Mouse (Mus musculus) right cerebral cortex, postnatal 36 days (tissue): ENCODE data around the gene Prmt9.

Experiments
- DNase-seq, 2 experiments: peaks; one replicate each; pipeline ENCODE4 v3.0.0; 2022; ENCODE audit warnings: low spot score in 2 of 2, mixed read lengths in 1 of 2

Gene Prmt9

DNA sequence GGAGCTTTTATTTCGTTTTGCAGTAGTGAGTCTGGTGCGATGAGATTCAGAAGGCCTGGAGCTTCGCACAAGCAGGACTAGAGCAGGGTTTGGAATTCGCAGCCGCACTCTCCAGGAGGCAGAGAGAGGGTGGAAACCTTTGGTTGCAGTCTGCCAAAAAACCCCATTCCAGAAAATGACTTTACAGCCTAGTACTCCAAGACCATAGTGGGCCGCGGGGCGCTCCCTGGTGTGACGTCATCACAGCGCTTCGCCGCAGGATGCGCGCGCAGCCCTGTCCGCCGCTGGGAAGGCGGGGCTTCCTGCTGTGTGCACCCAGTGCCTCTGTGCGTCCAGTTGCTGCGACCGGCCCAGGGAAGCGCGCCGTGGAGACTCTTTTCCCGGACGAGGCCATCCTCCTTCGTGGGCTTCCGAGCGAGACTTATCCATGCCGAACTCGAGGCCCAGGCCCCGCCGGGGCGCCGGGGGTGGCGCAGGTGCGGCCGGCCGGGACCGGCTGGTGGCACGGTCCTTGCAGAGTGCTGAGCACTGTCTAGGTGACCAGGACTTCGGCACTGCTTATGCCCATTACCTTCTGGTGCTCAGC, at the start of gene Prmt9:
Gene Prmt9 (plus strand): TSS at position 277 of the 586 bp plus-strand sequence.
- DNase-seq, result peak; percentile 87 to 88

- no peak for DNase-seq
Observed at GRCm38 (mm10) chr8:77500264-77500663, 48.9 kb upstream of the Prmt9 start.

GRCm38 (mm10) chr8:77501131-77501530, 48.1 kb upstream of the Prmt9 start:
- no peak for DNase-seq

- DNase-seq, result no peak
Observed at GRCm38 (mm10) chr8:77502547-77502946, 46.6 kb upstream of the Prmt9 start.

DNA sequence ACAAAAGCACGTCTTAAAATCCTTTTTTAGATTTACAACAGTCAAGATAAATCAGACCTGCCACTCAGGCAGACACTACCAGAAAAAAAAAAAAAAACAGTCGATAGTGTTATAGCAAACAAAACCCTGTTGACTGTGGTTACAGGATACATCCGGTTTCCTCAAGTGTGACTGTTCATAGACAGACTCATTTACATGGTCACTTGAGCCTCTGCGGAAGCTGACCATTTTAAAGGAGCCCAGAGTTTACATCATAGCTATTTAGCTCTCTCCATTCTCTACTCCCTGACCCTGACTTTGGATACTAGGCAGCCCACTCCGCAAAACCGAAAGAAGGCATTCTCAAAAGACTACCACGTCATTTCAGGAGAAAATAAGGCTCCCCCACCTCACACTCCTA, 42.7 kb upstream of the Prmt9 start:
- no peak for DNase-seq

GRCm38 (mm10) chr8:77507510-77508035, 41.6 kb upstream of the Prmt9 start:
- no peak for DNase-seq

GRCm38 (mm10) chr8:77509044-77509443, 40.2 kb upstream of the Prmt9 start:
- no peak for DNase-seq

- no peak for DNase-seq
Observed at GRCm38 (mm10) chr8:77510426-77510825, 38.8 kb upstream of the Prmt9 start.

GRCm38 (mm10) chr8:77511750-77512493, 37.3 kb upstream of the Prmt9 start:
- no peak for DNase-seq

GRCm38 (mm10) chr8:77515201-77515600, 34.0 kb upstream of the Prmt9 start:
- no peak for DNase-seq

DNA sequence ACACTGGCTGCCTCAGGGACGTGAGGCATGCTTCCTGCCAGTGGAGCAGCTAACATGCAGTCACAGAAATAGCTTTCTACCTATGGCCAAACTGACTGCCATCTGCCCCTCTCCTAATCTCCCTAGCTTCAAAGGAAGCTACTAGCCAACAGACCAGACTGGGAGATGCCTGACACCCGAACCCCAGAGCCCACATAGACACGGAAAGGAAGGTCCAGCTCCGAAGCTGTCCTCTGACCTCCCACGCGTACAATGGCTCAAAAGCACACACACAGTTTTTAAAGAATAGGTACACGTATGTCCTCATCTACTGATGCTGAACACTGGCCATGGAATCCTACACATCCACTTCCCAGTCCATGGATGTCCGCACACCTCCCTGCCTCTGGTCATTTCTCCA, 33.4 kb upstream of the Prmt9 start:
- DNase-seq, result no peak

- no peak for DNase-seq
Observed at GRCm38 (mm10) chr8:77516845-77517244, 32.4 kb upstream of the Prmt9 start.

DNA sequence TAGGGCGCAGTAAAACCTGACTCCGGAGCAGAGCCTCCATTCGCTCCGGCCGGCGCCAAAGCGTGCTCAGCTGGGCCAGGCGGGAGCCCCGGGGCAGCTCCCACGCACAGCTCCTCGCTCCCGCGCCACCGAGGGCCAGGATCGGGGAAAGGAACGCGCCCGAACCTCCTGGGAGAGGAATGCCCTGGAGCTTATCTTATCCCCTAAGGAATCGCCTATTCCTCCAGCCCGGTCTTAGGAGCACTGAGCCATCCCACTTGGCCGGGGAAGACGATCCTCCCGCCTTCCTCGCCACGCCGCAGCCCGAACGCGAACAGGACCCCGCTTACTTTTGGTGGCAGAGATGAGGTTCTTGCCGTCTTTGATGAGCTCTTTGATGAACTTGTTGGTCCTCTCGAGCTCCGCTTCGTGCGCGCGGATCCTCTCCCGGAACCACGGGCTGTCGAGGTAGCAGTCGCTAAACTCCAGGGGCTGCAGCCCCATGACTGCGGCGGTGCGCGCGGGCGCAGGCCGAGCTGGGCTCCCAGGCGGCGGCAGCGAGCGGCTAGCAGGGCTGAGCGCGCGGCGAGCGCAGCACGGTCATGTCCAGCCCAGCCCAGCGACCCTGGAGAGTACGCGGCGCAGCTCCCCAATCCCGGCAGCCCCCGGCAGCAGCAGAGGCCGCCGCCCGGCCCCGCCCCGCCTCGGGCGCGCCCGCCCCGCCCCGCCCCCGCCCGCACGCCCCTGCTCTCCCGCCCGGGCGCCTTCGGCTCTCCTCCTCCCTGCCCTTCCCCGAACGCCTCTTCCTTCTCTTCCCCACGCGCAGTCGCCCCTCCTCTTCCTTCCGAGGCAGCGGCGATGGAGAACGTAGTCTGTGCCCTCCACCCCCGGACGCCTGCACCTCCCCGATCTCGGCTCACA, 31.6 kb upstream of the Prmt9 start, which contains the start of gene Arhgap10:
Gene Arhgap10 (minus strand): TSS at position 653 of the 900 bp plus-strand sequence.
- DNase-seq, result peak; percentile 29 to 39

DNA sequence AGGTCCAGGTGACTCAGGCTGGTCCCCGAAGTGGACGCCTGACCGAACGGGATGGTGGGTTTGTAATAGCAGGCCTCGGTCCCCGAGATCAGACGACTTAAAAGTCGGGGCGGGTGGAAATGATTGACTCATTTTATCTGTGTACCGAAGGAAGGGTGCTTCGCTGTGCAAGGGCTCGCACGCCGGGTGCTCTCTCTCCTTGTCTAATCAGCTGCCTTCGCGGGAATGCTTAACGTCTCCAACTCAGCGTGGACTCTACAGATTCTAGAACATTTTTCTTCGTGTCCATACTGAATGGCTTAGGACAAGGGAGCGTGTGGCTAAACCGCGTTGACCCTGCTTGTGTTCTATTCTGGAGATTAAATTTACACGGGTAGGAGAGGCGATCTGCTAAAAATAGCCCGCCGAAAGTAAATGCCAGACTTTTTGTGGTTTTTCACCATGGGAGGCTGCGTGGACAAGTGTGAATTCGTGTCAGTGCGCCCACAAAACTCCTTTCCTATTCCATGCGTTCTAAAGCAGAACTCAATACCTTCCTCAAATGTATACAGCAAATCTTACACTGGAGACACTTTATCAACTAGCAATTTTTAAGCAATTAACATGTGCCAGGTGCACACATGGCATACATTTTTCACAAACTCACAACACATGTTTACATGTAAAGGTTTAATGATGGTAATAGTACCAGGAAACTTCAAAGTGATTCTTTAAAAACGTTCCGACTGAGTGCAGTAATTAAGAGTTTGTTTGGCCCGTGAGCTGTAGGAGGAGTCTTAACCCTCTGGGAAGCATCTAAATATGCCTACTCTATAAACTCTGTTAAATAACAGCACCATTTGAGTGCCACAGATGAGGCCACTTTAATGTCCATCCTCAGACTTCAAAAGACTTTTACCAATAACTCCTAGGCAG, 30.7 kb upstream of the Prmt9 start:
- peak; percentile 26 to 40 for DNase-seq

- no peak for DNase-seq
Observed at GRCm38 (mm10) chr8:77520601-77521000, 28.6 kb upstream of the Prmt9 start.

DNA sequence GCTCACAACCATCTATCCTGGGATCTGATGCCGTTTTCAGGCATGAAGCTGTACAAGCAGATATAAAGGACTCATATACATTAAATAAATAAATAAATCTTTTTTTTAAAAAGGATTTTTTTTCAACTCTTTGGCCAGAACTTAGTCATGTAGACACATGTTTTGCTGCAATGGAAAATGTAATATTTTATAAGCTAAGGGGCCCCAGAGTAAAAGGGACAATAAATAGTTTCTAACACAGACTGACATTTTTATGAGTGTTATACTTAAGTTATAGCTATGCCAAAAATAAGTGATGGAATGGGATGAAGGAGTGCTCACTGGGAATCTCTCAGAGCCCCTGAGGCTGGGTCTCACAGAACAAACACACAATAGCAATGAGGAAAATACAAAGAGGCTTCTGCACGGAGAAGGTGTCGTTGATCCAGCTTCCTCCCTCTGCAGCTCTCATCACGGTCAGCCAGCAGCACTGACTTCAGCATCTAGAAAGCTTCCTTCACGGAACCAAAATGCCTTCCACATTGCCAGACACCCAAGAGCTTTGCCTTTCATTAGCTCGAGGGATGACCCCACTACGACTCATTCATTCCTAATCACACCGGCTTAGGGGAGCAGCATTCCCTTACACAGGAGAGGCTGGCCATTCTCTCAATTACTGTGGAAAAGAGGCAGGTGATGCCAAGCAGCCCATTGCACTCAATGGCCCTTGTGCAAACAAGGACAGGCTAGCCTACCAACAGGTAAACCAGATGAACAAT, 28.0 kb upstream of the Prmt9 start:
- no peak for DNase-seq

DNA sequence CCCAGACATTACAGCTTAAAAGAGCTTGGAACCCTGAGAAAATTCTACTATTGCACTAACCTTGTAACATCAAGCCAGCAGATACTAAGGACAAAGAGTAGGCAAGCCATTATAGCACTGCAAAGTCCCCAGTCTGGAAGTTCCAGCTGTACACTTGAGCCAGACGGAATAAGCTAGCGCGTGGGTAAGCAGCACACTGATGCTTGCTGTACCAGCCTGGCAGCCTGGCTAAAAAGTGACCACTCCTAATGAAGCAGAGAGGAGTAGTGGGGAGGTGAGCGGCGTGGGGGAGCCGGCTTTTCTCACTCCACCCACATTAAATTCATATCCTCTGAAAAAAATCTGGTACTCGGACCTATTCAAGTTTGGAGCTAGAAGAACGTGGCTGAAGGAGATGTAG, 26.2 kb upstream of the Prmt9 start:
- DNase-seq, result peak in 1 of 2 experiments; percentile 23

DNA sequence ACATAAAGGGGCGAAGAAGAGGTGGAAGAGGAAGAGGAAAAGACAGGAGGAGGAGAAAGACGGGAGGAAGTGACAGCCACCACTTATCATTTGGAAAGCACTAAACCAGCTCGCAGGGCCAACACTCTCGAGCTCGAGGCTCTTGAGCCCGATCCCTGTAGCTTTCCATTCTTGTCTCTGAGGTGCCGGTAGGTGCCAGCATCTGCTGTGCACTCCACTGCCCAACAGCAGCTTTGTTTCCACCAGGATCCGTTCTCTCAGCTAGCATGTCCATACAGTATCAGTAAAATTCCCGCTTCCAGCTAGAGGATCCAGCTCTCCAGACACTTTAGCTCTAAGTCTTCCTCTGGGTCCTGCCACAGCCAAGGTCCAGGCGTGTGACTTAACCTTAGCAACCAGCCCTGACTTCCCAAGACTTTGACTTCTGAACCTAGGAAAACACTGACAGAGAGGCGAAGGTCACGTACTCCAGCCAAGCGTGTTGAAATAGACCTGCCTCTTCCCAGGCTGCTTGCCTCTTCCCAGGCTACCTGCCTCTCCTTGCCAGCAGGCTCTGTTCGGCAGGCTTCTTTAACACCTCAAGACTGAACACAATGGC, 25.1 kb upstream of the Prmt9 start:
- DNase-seq, result no peak

DNA sequence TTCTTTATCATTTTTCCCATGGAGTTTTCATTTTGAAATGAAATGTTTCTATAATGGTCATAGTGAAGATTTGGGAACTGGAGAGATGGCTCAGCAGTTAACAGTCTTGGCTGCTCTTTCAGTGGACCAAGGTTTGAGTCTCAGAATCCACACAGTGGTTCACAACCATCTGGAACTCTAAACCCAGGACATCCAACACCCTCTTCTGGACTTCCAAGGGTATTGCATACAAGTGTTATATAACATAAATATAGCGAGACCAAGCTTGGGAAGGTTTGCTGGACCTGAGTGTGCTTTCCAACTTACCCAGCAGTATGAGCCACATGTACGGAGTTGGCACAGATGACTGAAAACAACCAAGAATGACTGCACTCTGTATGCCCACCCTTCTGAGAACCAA, 24.3 kb upstream of the Prmt9 start:
- DNase-seq, result no peak

- no peak for DNase-seq
Observed at GRCm38 (mm10) chr8:77526130-77526529, 23.1 kb upstream of the Prmt9 start.
